In genomic region chr7:141428701-141429100, GRCm38 (mm10) we compare ENCODE assay signal across 11 mouse cellular contexts. TPM values are rescaled to one million over a fixed set of nuclear protein-coding genes. Genes with fewer than 3 reads are reported as not detected.
DNase-seq lines count a peak whose midpoint lies in the region; ATAC-seq lines count a peak whose summit lies in the region.
"Had no signal": no experiment of that assay in that cellular context is flagged by ENCODE, and none has a peak within 500 bp of the region (broad histone marks: within the 10 kb centered on the region; RNA-seq: fewer than 3 reads in every experiment).

No protein-coding gene starts in this region.

- H3K4me1 ChIP-seq in heart, embryonic 13.5 days, result peaks cover 29% of the 10 kb centered on the region
- H3K4me1 ChIP-seq in embryonic facial prominence, embryonic 12.5 days, result peaks cover 17% of the 10 kb centered on the region
- peaks cover 45% of the 10 kb centered on the region for H3K4me1 ChIP-seq in hindbrain, embryonic 10.5 days (replicated peaks)
- peaks cover 17% of the 10 kb centered on the region for H3K4me1 ChIP-seq in midbrain, embryonic 14.5 days (ENCODE audit: control insufficient read depth, insufficient read depth, low read length)

- peaks cover 36% of the 10 kb centered on the region for H3K36me3 ChIP-seq in heart, embryonic 13.5 days
- peaks cover 35% of the 10 kb centered on the region for H3K36me3 ChIP-seq in embryonic facial prominence, embryonic 12.5 days
- peaks cover 34% of the 10 kb centered on the region for H3K36me3 ChIP-seq in hindbrain, embryonic 10.5 days
- H3K36me3 ChIP-seq in midbrain, embryonic 14.5 days (ENCODE audit: control insufficient read depth, insufficient read depth, low read length), result peaks cover 40% of the 10 kb centered on the region

- 0 out of 2 replicates have a peak, but pooled peaks cover 5% of the 10 kb centered on the region for H3K27me3 ChIP-seq in heart, embryonic 13.5 days (replicated peaks)
- H3K27me3 ChIP-seq in embryonic facial prominence, embryonic 12.5 days, result no peaks in the 10 kb centered on the region
- H3K27me3 ChIP-seq in hindbrain, embryonic 10.5 days (ENCODE audit: insufficient read depth, poor library complexity, severe bottlenecking), result peaks cover 9% of the 10 kb centered on the region; the same call in 1 of the 2 replicates
- H3K27me3 ChIP-seq in midbrain, embryonic 14.5 days (ENCODE audit: control insufficient read depth, insufficient read depth, low read length), result no peaks in the 10 kb centered on the region
- H3K27me3 ChIP-seq: stomach, embryonic 15.5 days had no signal

- no peak for DNase-seq in heart, adult 11 months
- no peak for DNase-seq in hindbrain, embryonic 10.5 days (ENCODE audit: low spot score)
- DNase-seq in midbrain, embryonic 14.5 days, result no peak
- no peak for DNase-seq in urinary bladder, adult 18-20 months (ENCODE audit: low spot score in 2 of 2)
- no peak for DNase-seq in embryo, embryonic 10 days (ENCODE audit: low spot score)
- no peak for DNase-seq in spleen, postnatal 4 days (ENCODE audit: low spot score in 2 of 2)
- DNase-seq: gastrocnemius, postnatal 36 days had no signal

- peak overlapping the region; percentile 63 for H3K4me2 ChIP-seq in heart, embryonic 13.5 days
- H3K4me2 ChIP-seq in embryonic facial prominence, embryonic 12.5 days (replicated peaks), result peak overlapping the region; percentile 49
- H3K4me2 ChIP-seq in midbrain, embryonic 14.5 days (ENCODE audit: low read length), result peak overlapping the region; percentile 90

- peak overlapping the region; percentile 42 for H3K4me3 ChIP-seq in heart, embryonic 13.5 days
- H3K4me3 ChIP-seq in embryonic facial prominence, embryonic 12.5 days, result peak overlapping the region; percentile 25
- H3K4me3 ChIP-seq in hindbrain, embryonic 10.5 days, result peak overlapping the region; percentile 54
- peak overlapping the region; percentile 52 for H3K4me3 ChIP-seq in midbrain, embryonic 14.5 days (replicated peaks; ENCODE audit: low read depth, low read length)

- WGBS in heart, embryonic 13.5 days, result 46% methylated on average over 5 of the region's 5 CpGs
- WGBS in embryonic facial prominence, embryonic 12.5 days, result 57% methylated on average over 5 of the region's 5 CpGs
- 54% methylated on average over 5 of the region's 5 CpGs for WGBS in hindbrain, embryonic 10.5 days
- 62% methylated on average over 5 of the region's 5 CpGs for WGBS in midbrain, embryonic 14.5 days

- H3K9ac ChIP-seq in heart, embryonic 13.5 days, result no peak overlapping the region
- H3K9ac ChIP-seq in embryonic facial prominence, embryonic 12.5 days, result no peak overlapping the region
- peak overlapping the region; percentile 81 for H3K9ac ChIP-seq in midbrain, embryonic 14.5 days (replicated peaks; ENCODE audit: low read length)
- H3K9ac ChIP-seq: stomach, embryonic 15.5 days had no signal

- no peak overlapping the region for H3K27ac ChIP-seq in heart, embryonic 13.5 days (replicated peaks)
- H3K27ac ChIP-seq in embryonic facial prominence, embryonic 12.5 days, result no peak overlapping the region
- H3K27ac ChIP-seq in hindbrain, embryonic 10.5 days, result peak overlapping the region; percentile 77
- peak overlapping the region; percentile 79 for H3K27ac ChIP-seq in midbrain, embryonic 14.5 days (replicated peaks; ENCODE audit: low read depth, low read length)
- H3K27ac ChIP-seq: stomach, embryonic 15.5 days had no signal

- H3K9me3 ChIP-seq in heart, embryonic 13.5 days, result no peaks in the 10 kb centered on the region
- no peaks in the 10 kb centered on the region for H3K9me3 ChIP-seq in embryonic facial prominence, embryonic 12.5 days
- no peaks in the 10 kb centered on the region for H3K9me3 ChIP-seq in hindbrain, embryonic 10.5 days
- no peaks in the 10 kb centered on the region for H3K9me3 ChIP-seq in midbrain, embryonic 14.5 days (ENCODE audit: control insufficient read depth, low read length)
- H3K9me3 ChIP-seq: stomach, embryonic 15.5 days had no signal

- ATAC-seq in heart, embryonic 13.5 days (ENCODE audit: extremely low read depth, insufficient number of reproducible peaks, low FRiP score, low TSS enrichment), result no peak
- no peak for ATAC-seq in embryonic facial prominence, embryonic 12.5 days (ENCODE audit: insufficient number of reproducible peaks, insufficient read depth, low FRiP score, low TSS enrichment)
- no peak for ATAC-seq in midbrain, embryonic 14.5 days (ENCODE audit: low FRiP score, low TSS enrichment)

RNA-seq across cellular contexts. Expression of gene Cend1, which starts 0.6 kb away (rescaled TPM):
- 8.1 and 9.8 TPM in 2 replicates for polyA plus RNA-seq in heart, embryonic 13.5 days (2015; fragmentation: Nextera tagmentation; extraction: Ambion mirVana)
- 7.4 and 10.4 TPM in 2 replicates for polyA plus RNA-seq in embryonic facial prominence, embryonic 12.5 days (2016; fragmentation: Nextera tagmentation; extraction: Ambion mirVana)
- polyA plus RNA-seq in hindbrain, embryonic 10.5 days (2016; fragmentation: Nextera tagmentation; extraction: Ambion mirVana), result 11.5 and 21.9 TPM in 2 replicates
- 25.7 and 79.2 TPM in 2 replicates for polyA plus RNA-seq in midbrain, embryonic 14.5 days (2014; fragmentation: Nextera tagmentation; extraction: Ambion mirVana)
- polyA plus RNA-seq: liver, embryonic 16.5 days had no signal

RNA-seq across cellular contexts. Expression of gene Slc25a22, which starts 9.0 kb away (rescaled TPM):
- polyA plus RNA-seq in heart, embryonic 13.5 days (2015; fragmentation: Nextera tagmentation; extraction: Ambion mirVana), result 17.3 and 19.1 TPM in 2 replicates
- 39.2 and 41.9 TPM in 2 replicates for polyA plus RNA-seq in embryonic facial prominence, embryonic 12.5 days (2016; fragmentation: Nextera tagmentation; extraction: Ambion mirVana)
- 45.9 and 55.6 TPM in 2 replicates for polyA plus RNA-seq in hindbrain, embryonic 10.5 days (2016; fragmentation: Nextera tagmentation; extraction: Ambion mirVana)
- 82.9 and 84.3 TPM in 2 replicates for polyA plus RNA-seq in midbrain, embryonic 14.5 days (2014; fragmentation: Nextera tagmentation; extraction: Ambion mirVana)

RNA-seq across cellular contexts. Expression of gene Gatd1, which starts 14.8 kb away (rescaled TPM):
- polyA plus RNA-seq in heart, embryonic 13.5 days (2015; fragmentation: Nextera tagmentation; extraction: Ambion mirVana), result 27.0 and 29.9 TPM in 2 replicates
- 62.2 and 68.5 TPM in 2 replicates for polyA plus RNA-seq in embryonic facial prominence, embryonic 12.5 days (2016; fragmentation: Nextera tagmentation; extraction: Ambion mirVana)
- 45.2 and 49.4 TPM in 2 replicates for polyA plus RNA-seq in hindbrain, embryonic 10.5 days (2016; fragmentation: Nextera tagmentation; extraction: Ambion mirVana)
- 48.3 and 49.3 TPM in 2 replicates for polyA plus RNA-seq in midbrain, embryonic 14.5 days (2014; fragmentation: Nextera tagmentation; extraction: Ambion mirVana)

RNA-seq across cellular contexts. Expression of gene Pidd1, which starts 15.1 kb away (rescaled TPM):
- polyA plus RNA-seq in heart, embryonic 13.5 days (2015; fragmentation: Nextera tagmentation; extraction: Ambion mirVana), result 8.1 and 9.4 TPM in 2 replicates
- 14.9 and 15.0 TPM in 2 replicates for polyA plus RNA-seq in embryonic facial prominence, embryonic 12.5 days (2016; fragmentation: Nextera tagmentation; extraction: Ambion mirVana)
- polyA plus RNA-seq in hindbrain, embryonic 10.5 days (2016; fragmentation: Nextera tagmentation; extraction: Ambion mirVana), result 21.0 and 23.2 TPM in 2 replicates
- polyA plus RNA-seq in midbrain, embryonic 14.5 days (2014; fragmentation: Nextera tagmentation; extraction: Ambion mirVana), result 2.3 and 3.6 TPM in 2 replicates

RNA-seq across cellular contexts. Expression of gene Rplp2, which starts 18.5 kb away (rescaled TPM):
- 871 and 874 TPM in 2 replicates for polyA plus RNA-seq in heart, embryonic 13.5 days (2015; fragmentation: Nextera tagmentation; extraction: Ambion mirVana)
- polyA plus RNA-seq in embryonic facial prominence, embryonic 12.5 days (2016; fragmentation: Nextera tagmentation; extraction: Ambion mirVana), result 1,180 and 1,203 TPM in 2 replicates
- polyA plus RNA-seq in hindbrain, embryonic 10.5 days (2016; fragmentation: Nextera tagmentation; extraction: Ambion mirVana), result 1,010 and 1,127 TPM in 2 replicates
- 772 and 804 TPM in 2 replicates for polyA plus RNA-seq in midbrain, embryonic 14.5 days (2014; fragmentation: Nextera tagmentation; extraction: Ambion mirVana)

Comparison
In these comparisons a context has a peak if more than half of its experiments do, and no peak if none do; other contexts are left out.
1. H3K27ac ChIP-seq: peak in hindbrain, embryonic 10.5 days (single experiment) and midbrain, embryonic 14.5 days (single experiment); none in heart, embryonic 13.5 days (single experiment) and embryonic facial prominence, embryonic 12.5 days (single experiment).
2. Peak in every context shown above with its lines, with median percentiles within 50 percentile points of each other: H3K4me2 ChIP-seq and H3K4me3 ChIP-seq.